Mouse (Mus musculus): ENCODE measurements around the gene Kif5c.

- TF ChIP-seq CTCF (IDR thresholded peaks at IDR 0.05; ENCODE audit: extremely low read depth, insufficient read length, insufficient replicate concordance, low read depth, low read length) (no peak), POLR2A (IDR thresholded peaks at IDR 0.05; ENCODE audit: low read depth, low read length) (no peak)
These were observed 45.8 kb upstream of the Kif5c start for GRCm38 (mm10) chr2:49573282-49573681.
